ENCODE assay signal across 9 mouse cellular contexts in genomic region chr12:75528857-75529808, GRCm38 (mm10).
DNase-seq lines count a peak whose midpoint lies in the region; ATAC-seq and TF ChIP-seq lines count a peak whose summit lies in the region.
"Had no signal": no experiment of that assay in that cellular context is flagged by ENCODE, and none has a peak within 500 bp of the region (broad histone marks: within the 10 kb centered on the region; RNA-seq: fewer than 3 reads in every experiment).

No protein-coding gene starts in this region.

- no peaks in the 10 kb centered on the region for H3K27me3 ChIP-seq in heart, embryonic 10.5 days (ENCODE audit: insufficient read depth, poor library complexity, severe bottlenecking)
- H3K27me3 ChIP-seq in lung, embryonic 14.5 days (ENCODE audit: insufficient read depth, low read length), result no peaks in the 10 kb centered on the region
- no peaks in the 10 kb centered on the region for H3K27me3 ChIP-seq in heart, embryonic 15.5 days
- no peaks in the 10 kb centered on the region for H3K27me3 ChIP-seq in stomach, embryonic 14.5 days (ENCODE audit: control insufficient read depth, insufficient read depth, low read length)
- H3K27me3 ChIP-seq: forebrain, embryonic 15.5 days had no signal

- peak; percentile 68 for DNase-seq in heart, adult 11 months
- no peak for DNase-seq in heart, embryonic 10.5 days (ENCODE audit: low spot score)
- DNase-seq in lung, embryonic 14.5 days, result peak; percentile 33
- no peak for DNase-seq in lung, adult 18-20 months
- no peak for DNase-seq in yolk sac, embryonic 10.5 days (ENCODE audit: low spot score)
- no peak for DNase-seq in testis, postnatal 10 days (ENCODE audit: low spot score)

- no peak overlapping the region for H3K27ac ChIP-seq in heart, embryonic 10.5 days
- no peak overlapping the region for H3K27ac ChIP-seq in lung, embryonic 14.5 days (ENCODE audit: low read depth)
- peak overlapping the region; percentile 56 for H3K27ac ChIP-seq in heart, embryonic 15.5 days
- H3K27ac ChIP-seq in stomach, embryonic 14.5 days (ENCODE audit: low read length), result peak overlapping the region; percentile 48; the same call in 1 of the 2 replicates
- H3K27ac ChIP-seq: forebrain, embryonic 15.5 days had no signal

- no peaks in the 10 kb centered on the region for H3K9me3 ChIP-seq in heart, embryonic 10.5 days
- H3K9me3 ChIP-seq in lung, embryonic 14.5 days (ENCODE audit: low read depth, low read length), result no peaks in the 10 kb centered on the region
- no peaks in the 10 kb centered on the region for H3K9me3 ChIP-seq in heart, embryonic 15.5 days (replicated peaks)
- H3K9me3 ChIP-seq in stomach, embryonic 14.5 days (ENCODE audit: control insufficient read depth, low read depth, low read length), result no peaks in the 10 kb centered on the region
- H3K9me3 ChIP-seq: forebrain, embryonic 15.5 days had no signal

- peaks cover 22% of the 10 kb centered on the region for H3K4me1 ChIP-seq in heart, embryonic 10.5 days
- no peaks in the 10 kb centered on the region for H3K4me1 ChIP-seq in lung, embryonic 14.5 days (ENCODE audit: insufficient read depth)
- peaks cover 34% of the 10 kb centered on the region for H3K4me1 ChIP-seq in heart, embryonic 15.5 days (replicated peaks)
- H3K4me1 ChIP-seq in stomach, embryonic 14.5 days (ENCODE audit: control insufficient read depth, insufficient read depth, low read length), result peaks cover 23% of the 10 kb centered on the region; the same call in 1 of the 2 replicates

- H3K4me3 ChIP-seq in heart, embryonic 10.5 days, result no peak overlapping the region
- H3K4me3 ChIP-seq in lung, embryonic 14.5 days (ENCODE audit: low read depth, low read length), result no peak overlapping the region
- H3K4me3 ChIP-seq in heart, embryonic 15.5 days, result no peak overlapping the region
- H3K4me3 ChIP-seq in stomach, embryonic 14.5 days (ENCODE audit: low read depth, low read length), result no peak overlapping the region
- H3K4me3 ChIP-seq: forebrain, embryonic 15.5 days had no signal

- H3K36me3 ChIP-seq in heart, embryonic 10.5 days, result 0 out of 2 replicates have a peak, but pooled peaks cover 5% of the 10 kb centered on the region
- no peaks in the 10 kb centered on the region for H3K36me3 ChIP-seq in lung, embryonic 14.5 days (ENCODE audit: insufficient read depth)
- no peaks in the 10 kb centered on the region for H3K36me3 ChIP-seq in heart, embryonic 15.5 days
- no peaks in the 10 kb centered on the region for H3K36me3 ChIP-seq in stomach, embryonic 14.5 days (ENCODE audit: control insufficient read depth, insufficient read depth, low read length)
- H3K36me3 ChIP-seq: forebrain, embryonic 15.5 days had no signal

- ATAC-seq in lung, embryonic 14.5 days (ENCODE audit: insufficient read depth), result peak; percentile 52; the same call in 1 of the 2 replicates
- no peak for ATAC-seq in heart, embryonic 15.5 days (replicated peaks; ENCODE audit: insufficient number of reproducible peaks, insufficient read depth, low FRiP score, low read depth)
- ATAC-seq in stomach, embryonic 14.5 days (ENCODE audit: insufficient number of reproducible peaks, insufficient read depth, low FRiP score, low read depth), result no peak
- ATAC-seq: forebrain, embryonic 15.5 days had no signal

- H3K9ac ChIP-seq in lung, embryonic 14.5 days, result no peak overlapping the region
- no peak overlapping the region for H3K9ac ChIP-seq in heart, embryonic 15.5 days
- no peak overlapping the region for H3K9ac ChIP-seq in stomach, embryonic 14.5 days (replicated peaks; ENCODE audit: low read depth, low read length)
- H3K9ac ChIP-seq: forebrain, embryonic 15.5 days had no signal

- TF ChIP-seq CTCF in lung, embryonic 14.5 days (IDR thresholded peaks at IDR 0.05; ENCODE audit: low read depth), result no peak

- H3K4me2 ChIP-seq in lung, embryonic 14.5 days, result no peak overlapping the region
- no peak overlapping the region for H3K4me2 ChIP-seq in heart, embryonic 15.5 days
- no peak overlapping the region for H3K4me2 ChIP-seq in stomach, embryonic 14.5 days (replicated peaks; ENCODE audit: low read depth, low read length)
- H3K4me2 ChIP-seq: forebrain, embryonic 15.5 days had no signal

- 75% methylated on average over 7 of the region's 7 CpGs for WGBS in heart, embryonic 10.5 days
- WGBS in lung, embryonic 14.5 days, result 68% methylated on average over 7 of the region's 7 CpGs
- 59% methylated on average over 7 of the region's 7 CpGs for WGBS in heart, embryonic 15.5 days
- 64% methylated on average over 7 of the region's 7 CpGs for WGBS in stomach, embryonic 14.5 days

Comparison
In these comparisons a context has a peak if more than half of its experiments do, and no peak if none do; other contexts are left out.
1. DNase-seq: peak in heart, adult 11 months (single experiment) and lung, embryonic 14.5 days (single experiment); none in heart, embryonic 10.5 days (single experiment), lung, adult 18-20 months (0 of 2), yolk sac, embryonic 10.5 days (single experiment) and testis, postnatal 10 days (single experiment).
2. H3K27ac ChIP-seq: peak in heart, embryonic 15.5 days (single experiment) and stomach, embryonic 14.5 days (single experiment); none in heart, embryonic 10.5 days (single experiment) and lung, embryonic 14.5 days (single experiment).